26 mouse cellular contexts compared by ENCODE assay signal in genomic region chr8:84218143-84218542, GRCm38 (mm10). TPM values are rescaled to one million over a fixed set of nuclear protein-coding genes. Genes with fewer than 3 reads are reported as not detected.
DNase-seq lines count a peak whose midpoint lies in the region; ATAC-seq lines count a peak whose summit lies in the region.
"Had no signal": no experiment of that assay in that cellular context is flagged by ENCODE, and none has a peak within 500 bp of the region (broad histone marks: within the 10 kb centered on the region; RNA-seq: fewer than 3 reads in every experiment).

No protein-coding gene starts in this region.

- peak; percentile 13 to 48 for DNase-seq in heart, adult 18-20 months
- DNase-seq in heart, embryonic 10.5 days (ENCODE audit: low spot score) = no peak
- peak; percentile 70 for DNase-seq in R1 (ENCODE audit: low read depth, low spot score)
- DNase-seq in layer of hippocampus, postnatal 25 days (ENCODE audit: extremely low spot score in 1 of 2, low spot score in 1 of 2) = no peak
- DNase-seq: adrenal gland, adult 2 months; adrenal gland, postnatal 14 days; B cell, adult 2 months; cerebellum, adult 18-20 months; cerebellum, adult 9-10 months; cerebellum, postnatal 14 days; gastrocnemius, postnatal 25 days; kidney, adult 11 months had no signal

- H3K4me2 ChIP-seq in forebrain, embryonic 12.5 days = no peak overlapping the region
- H3K4me2 ChIP-seq: embryonic facial prominence, embryonic 12.5 days; embryonic facial prominence, embryonic 15.5 days; forebrain, embryonic 15.5 days; heart, embryonic 13.5 days; hindbrain, embryonic 13.5 days; intestine, embryonic 15.5 days had no signal

- H3K27me3 ChIP-seq in heart, embryonic 10.5 days (ENCODE audit: insufficient read depth, poor library complexity, severe bottlenecking) = no peaks in the 10 kb centered on the region
- H3K27me3 ChIP-seq in forebrain, embryonic 12.5 days = no peaks in the 10 kb centered on the region
- H3K27me3 ChIP-seq: CH12.LX; embryonic facial prominence, embryonic 12.5 days; embryonic facial prominence, embryonic 15.5 days; forebrain, embryonic 15.5 days; heart, embryonic 13.5 days; hindbrain, embryonic 13.5 days; intestine, embryonic 15.5 days; Patski had no signal

- no peak overlapping the region for H3K4me3 ChIP-seq in heart, embryonic 10.5 days
- no peak overlapping the region for H3K4me3 ChIP-seq in brown adipose tissue, adult 24 weeks (ENCODE audit: insufficient read depth, low read depth, low read length)
- H3K4me3 ChIP-seq in forebrain, embryonic 12.5 days (replicated peaks) = no peak overlapping the region
- H3K4me3 ChIP-seq: embryonic facial prominence, embryonic 12.5 days; embryonic facial prominence, embryonic 15.5 days; forebrain, embryonic 15.5 days; heart, embryonic 13.5 days; hindbrain, embryonic 10.5 days; hindbrain, embryonic 13.5 days; intestine, embryonic 15.5 days had no signal

- 92% methylated on average over 5 of the region's 5 CpGs for WGBS in heart, embryonic 10.5 days
- 93% methylated on average over 5 of the region's 5 CpGs for WGBS in forebrain, embryonic 12.5 days

- H3K9me3 ChIP-seq in heart, embryonic 10.5 days = no peaks in the 10 kb centered on the region
- no peaks in the 10 kb centered on the region for H3K9me3 ChIP-seq in forebrain, embryonic 12.5 days
- H3K9me3 ChIP-seq: embryonic facial prominence, embryonic 12.5 days; embryonic facial prominence, embryonic 15.5 days; forebrain, embryonic 15.5 days; G1E; heart, embryonic 13.5 days; hindbrain, embryonic 10.5 days; hindbrain, embryonic 13.5 days; intestine, embryonic 15.5 days had no signal

- H3K4me1 ChIP-seq in heart, embryonic 10.5 days = no peaks in the 10 kb centered on the region
- no peaks in the 10 kb centered on the region for H3K4me1 ChIP-seq in brown adipose tissue, adult 24 weeks (ENCODE audit: control insufficient read depth, insufficient read depth, insufficient read length, low read length)
- no peaks in the 10 kb centered on the region for H3K4me1 ChIP-seq in forebrain, embryonic 12.5 days
- H3K4me1 ChIP-seq: embryonic facial prominence, embryonic 12.5 days; embryonic facial prominence, embryonic 15.5 days; forebrain, embryonic 15.5 days; heart, embryonic 13.5 days; hindbrain, embryonic 10.5 days; hindbrain, embryonic 13.5 days; intestine, embryonic 15.5 days had no signal

- H3K9ac ChIP-seq in forebrain, embryonic 12.5 days = no peak overlapping the region
- H3K9ac ChIP-seq: embryonic facial prominence, embryonic 12.5 days; embryonic facial prominence, embryonic 15.5 days; forebrain, embryonic 15.5 days; heart, embryonic 13.5 days; hindbrain, embryonic 13.5 days; intestine, embryonic 15.5 days had no signal

- no peak for ATAC-seq in forebrain, embryonic 12.5 days (ENCODE audit: low FRiP score)
- ATAC-seq: forebrain, embryonic 15.5 days; hindbrain, embryonic 16.5 days; intestine, embryonic 15.5 days; Patski had no signal

- no peak overlapping the region for H3K27ac ChIP-seq in heart, embryonic 10.5 days
- peak overlapping the region; percentile 30 for H3K27ac ChIP-seq in brown adipose tissue, adult 24 weeks (replicated peaks; ENCODE audit: low read depth, low read length)
- no peak overlapping the region for H3K27ac ChIP-seq in forebrain, embryonic 12.5 days
- H3K27ac ChIP-seq: embryonic facial prominence, embryonic 12.5 days; embryonic facial prominence, embryonic 15.5 days; forebrain, embryonic 15.5 days; heart, embryonic 13.5 days; hindbrain, embryonic 10.5 days; hindbrain, embryonic 13.5 days; intestine, embryonic 15.5 days had no signal

- peaks cover 92% of the 10 kb centered on the region for H3K36me3 ChIP-seq in heart, embryonic 10.5 days
- H3K36me3 ChIP-seq in forebrain, embryonic 12.5 days (replicated peaks) = peaks cover 95% of the 10 kb centered on the region

RNA-seq across cellular contexts. Expression of gene Zswim4, which starts 18.7 kb away (rescaled TPM):
- total RNA-seq in heart, adult 18-20 months (2021) = 1 to 10 TPM; 6.4 to 6.6 TPM
- 14.4 and 17.5 TPM in 2 replicates for polyA plus RNA-seq in heart, embryonic 10.5 days (2016; fragmentation: Nextera tagmentation; extraction: Ambion mirVana)
- 2.7 and 2.8 TPM in 2 replicates for polyA plus RNA-seq in brown adipose tissue, adult 24 weeks (2012; ENCODE audit: insufficient read depth, insufficient read length, missing spikeins)
- 10 to 100 TPM; 16.5 to 20.4 TPM for total RNA-seq in layer of hippocampus, postnatal 25 days (2021)
- 47.7 and 53.4 TPM in 2 replicates for polyA plus RNA-seq in forebrain, embryonic 12.5 days (2016; fragmentation: Nextera tagmentation; extraction: Ambion mirVana)

RNA-seq across cellular contexts. Expression of gene D8Ertd738e, which starts 31.4 kb away (rescaled TPM):
- 100 to 1,000 TPM; 213 to 219 TPM for total RNA-seq in heart, adult 18-20 months (2021)
- 353 and 374 TPM in 2 replicates for polyA plus RNA-seq in heart, embryonic 10.5 days (2016; fragmentation: Nextera tagmentation; extraction: Ambion mirVana)
- polyA plus RNA-seq in brown adipose tissue, adult 24 weeks (2012; ENCODE audit: insufficient read depth, insufficient read length, missing spikeins) = 245 and 259 TPM in 2 replicates
- total RNA-seq in layer of hippocampus, postnatal 25 days (2021) = 100 to 1,000 TPM; 140 to 152 TPM
- polyA plus RNA-seq in forebrain, embryonic 12.5 days (2016; fragmentation: Nextera tagmentation; extraction: Ambion mirVana) = 267 and 271 TPM in 2 replicates

RNA-seq across cellular contexts. Expression of gene Nanos3, which starts 33.1 kb away (rescaled TPM):
- 1 to 10 TPM in 1 of 2 experiments, not detected in 1; 1.2 TPM for total RNA-seq in heart, adult 18-20 months (2021)
- polyA plus RNA-seq in heart, embryonic 10.5 days (2016; fragmentation: Nextera tagmentation; extraction: Ambion mirVana) = 1.2 and 2.3 TPM in 2 replicates
- not detected in 2 replicates for polyA plus RNA-seq in brown adipose tissue, adult 24 weeks (2012; ENCODE audit: insufficient read depth, insufficient read length, missing spikeins)
- total RNA-seq in layer of hippocampus, postnatal 25 days (2021) = 1 to 10 TPM; 2.6 to 3.0 TPM
- polyA plus RNA-seq in forebrain, embryonic 12.5 days (2016; fragmentation: Nextera tagmentation; extraction: Ambion mirVana) = 5.9 and 6.0 TPM in 2 replicates
- total RNA-seq: CH12.LX; G1E; gastrocnemius, adult 8-10 months; gastrocnemius, postnatal 25 days had no signal
- polyA plus RNA-seq: G1E had no signal

RNA-seq across cellular contexts. Expression of gene Mri1, which starts 39.0 kb away (rescaled TPM):
- total RNA-seq in heart, adult 18-20 months (2021) = 10 to 100 TPM; 12.0 to 15.1 TPM
- polyA plus RNA-seq in heart, embryonic 10.5 days (2016; fragmentation: Nextera tagmentation; extraction: Ambion mirVana) = 60.5 and 74.9 TPM in 2 replicates
- polyA plus RNA-seq in brown adipose tissue, adult 24 weeks (2012; ENCODE audit: insufficient read depth, insufficient read length, missing spikeins) = 12.9 and 13.0 TPM in 2 replicates
- 10 to 100 TPM; 18.4 to 20.6 TPM for total RNA-seq in layer of hippocampus, postnatal 25 days (2021)
- 49.1 and 60.1 TPM in 2 replicates for polyA plus RNA-seq in forebrain, embryonic 12.5 days (2016; fragmentation: Nextera tagmentation; extraction: Ambion mirVana)

RNA-seq across cellular contexts. Expression of gene Ccdc130, which starts 52.0 kb away (rescaled TPM):
- 10 to 100 TPM in 1 of 2 experiments, 1 to 10 TPM in 1; 8.8 to 11.0 TPM for total RNA-seq in heart, adult 18-20 months (2021)
- 18.8 and 20.8 TPM in 2 replicates for polyA plus RNA-seq in heart, embryonic 10.5 days (2016; fragmentation: Nextera tagmentation; extraction: Ambion mirVana)
- 6.9 and 8.5 TPM in 2 replicates for polyA plus RNA-seq in brown adipose tissue, adult 24 weeks (2012; ENCODE audit: insufficient read depth, insufficient read length, missing spikeins)
- 10 to 100 TPM; 24.2 to 25.5 TPM for total RNA-seq in layer of hippocampus, postnatal 25 days (2021)
- 20.6 and 29.1 TPM in 2 replicates for polyA plus RNA-seq in forebrain, embryonic 12.5 days (2016; fragmentation: Nextera tagmentation; extraction: Ambion mirVana)

Comparison
In these comparisons a context has a peak if more than half of its experiments do, and no peak if none do; other contexts are left out.
1. DNase-seq: peak in heart, adult 18-20 months (2 of 2) and R1 (single experiment); none in heart, embryonic 10.5 days (single experiment) and layer of hippocampus, postnatal 25 days (0 of 2).